Mouse (Mus musculus): ENCODE results near the gene Fmr1nb. TPM values are rescaled to one million over a fixed set of nuclear protein-coding genes. Genes with fewer than 3 reads are reported as not detected.
"Not testable (repeated sequence)": the region's sequence is repeated elsewhere in the genome, so short reads cannot be mapped to it uniquely, and the experiment has no call there.

The Fmr1nb gene
- polyA plus RNA-seq (2017; shearing (Covaris generic)): under 1 TPM in 1 of 3 experiments, not detected in 2; 0.43 TPM

GRCm38 (mm10) chrX:68761606-68762005 lies at the start of gene Fmr1nb:
Gene Fmr1nb, plus strand, starts transcription at chrX:68761839.
- no peak for ATAC-seq

- no peak for ATAC-seq
These were observed 24.7 kb upstream of the Fmr1nb start for GRCm38 (mm10) chrX:68736902-68737301.

- no peak for ATAC-seq
These were observed 21.6 kb upstream of the Fmr1nb start for GRCm38 (mm10) chrX:68740088-68740487.

GRCm38 (mm10) chrX:68820449-68820848 lies 58.8 kb downstream of the Fmr1nb start:
- not testable (repeated sequence) for ATAC-seq

GRCm38 (mm10) chrX:68821059-68821458 lies 59.4 kb downstream of the Fmr1nb start, which contains the start of gene Gm14698:
Gene Gm14698, plus strand, starts transcription at chrX:68821093.
- ATAC-seq: peak; percentile 58

GRCm38 (mm10) chrX:68839548-68840444 lies 78.2 kb downstream of the Fmr1nb start:
- no peak for ATAC-seq

Other genes with a start within 250 kb of the Fmr1nb start
- gene Fmr1, start 83.3 kb upstream of the Fmr1nb start, polyA plus RNA-seq (2017; shearing (Covaris generic)): 10 to 100 TPM; 21.9 to 25.2 (median 23.6) TPM
- 1 to 10 TPM; 2.9 to 4.1 (median 2.9) TPM for gene Gm14698, start 59.3 kb downstream of the Fmr1nb start, polyA plus RNA-seq (2017; shearing (Covaris generic))
- not detected for gene Gm6812, start 131.2 kb downstream of the Fmr1nb start, polyA plus RNA-seq (2017; shearing (Covaris generic))